Mouse (Mus musculus) testis, adult 2 months (tissue): ENCODE measurements around the gene Desi1. TPM values are rescaled to one million over a fixed set of nuclear protein-coding genes. Genes with fewer than 3 reads are reported as not detected.
A peak's percentile ranks its signal among the peaks of the same experiment; 100 is the strongest.

Experiments used
- H3K27ac ChIP-seq: fragments of 200-500 bp; 2 replicates; pipeline ENCODE4 v1.5.1; 2012; ENCODE audit warnings: low read depth, low read length; ENCODE audit not compliant: control insufficient read depth, insufficient read depth
- H3K27me3 ChIP-seq: fragments of 200-500 bp; 2 replicates; pipeline ENCODE4 v1.6.1; 2012; ENCODE audit warnings: mild to moderate bottlenecking, low read length, moderate library complexity; ENCODE audit not compliant: control insufficient read depth, insufficient read depth
- H3K36me3 ChIP-seq: fragments of 200-500 bp; 2 replicates; pipeline ENCODE4 v1.6.1; 2012; ENCODE audit warnings: mild to moderate bottlenecking, low read length; ENCODE audit not compliant: control insufficient read depth, insufficient read depth
- H3K4me1 ChIP-seq: fragments of 200-500 bp; 2 replicates; pipeline ENCODE4 v1.6.1; 2012; ENCODE audit warnings: low read length; ENCODE audit not compliant: control insufficient read depth, insufficient read depth
- H3K4me3 ChIP-seq: fragments of 200-500 bp; 2 replicates; pipeline ENCODE4 v1.5.1; 2012; ENCODE audit warnings: low read depth, mild to moderate bottlenecking, low read length, moderate library complexity, mixed read lengths; ENCODE audit not compliant: control insufficient read depth
- CTCF ChIP-seq: fragments of 200-500 bp; IDR thresholded peaks from 2 replicates; pipeline ENCODE4 v1.5.1; 2012; ENCODE audit warnings: low read depth, mild to moderate bottlenecking, inconsistent platforms, low read length, moderate library complexity; ENCODE audit not compliant: control insufficient read depth, insufficient read depth, insufficient replicate concordance
- POLR2A ChIP-seq: fragments of 200-500 bp; IDR thresholded peaks from 2 replicates; pipeline ENCODE4 v1.6.1; 2012; ENCODE audit warnings: low read depth, mild to moderate bottlenecking, inconsistent platforms, low read length, moderate library complexity; ENCODE audit not compliant: control insufficient read depth
- polyA plus RNA-seq: library from polyadenylated mRNA; depleted of rRNA; stranded (reverse); fragments of >200 nt; gene quantifications from 2 replicates; pipeline ENCODE4 v1.2.3, GENCODE M21; 2012

Desi1 gene
- polyA plus RNA-seq, 1 experiment = 682 TPM

DNA sequence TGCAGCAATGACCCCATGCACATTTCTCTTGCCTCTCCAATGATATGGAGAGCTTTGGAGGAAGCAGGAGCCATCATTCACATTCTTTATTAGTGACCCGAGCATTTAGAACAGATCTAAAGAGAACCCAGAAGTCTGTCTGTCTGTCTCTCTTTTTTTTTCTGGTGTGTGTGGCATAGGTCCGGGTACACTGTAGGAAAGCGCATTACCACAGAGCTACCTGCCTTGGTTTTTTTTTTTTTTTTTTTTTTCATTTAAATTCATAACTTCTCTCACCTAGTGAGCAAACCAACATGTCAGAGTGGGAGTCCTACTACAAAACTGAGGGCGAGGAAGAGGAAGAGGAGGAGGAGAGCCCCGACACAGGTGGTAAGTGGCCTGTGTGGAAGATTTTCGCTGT, 16.8 kb downstream of the Desi1 start:
- no peak for TF ChIP-seq POLR2A
- TF ChIP-seq CTCF = no peak
- Histone ChIP-seq H3K27ac (peak overlapping the region; percentile 78), H3K36me3 (no peaks in the 10 kb centered on the region), H3K4me1 (peaks cover 4% of the 10 kb centered on the region), H3K27me3 (no peaks in the 10 kb centered on the region), H3K4me3 (peak overlapping the region; percentile 93)

GRCm38 (mm10) chr15:82016101-82016808, 17.4 kb downstream of the Desi1 start:
- Histone ChIP-seq H3K4me3 (peak overlapping the region; percentile 93), H3K27me3 (no peaks in the 10 kb centered on the region), H3K27ac (peak overlapping the region; percentile 86), H3K36me3 (no peaks in the 10 kb centered on the region), H3K4me1 (peaks cover 4% of the 10 kb centered on the region)
- TF ChIP-seq POLR2A (peak; percentile 94), CTCF (no peak)

GRCm38 (mm10) chr15:82015392-82016100, 18.1 kb downstream of the Desi1 start:
- H3K27me3 ChIP-seq = no peaks in the 10 kb centered on the region
- H3K36me3 ChIP-seq = no peaks in the 10 kb centered on the region
- TF ChIP-seq CTCF (no peak), POLR2A (no peak; the same call in 1 of the 2 replicates)
- H3K4me3 ChIP-seq = peak overlapping the region; percentile 93
- H3K4me1 ChIP-seq = peaks cover 4% of the 10 kb centered on the region
- H3K27ac ChIP-seq = peak overlapping the region; percentile 86

- TF ChIP-seq POLR2A (no peak), CTCF (no peak)
- Histone ChIP-seq H3K36me3 (no peaks in the 10 kb centered on the region), H3K27ac (peak overlapping the region; percentile 86), H3K27me3 (no peaks in the 10 kb centered on the region), H3K4me3 (peak overlapping the region; percentile 93), H3K4me1 (peaks cover 4% of the 10 kb centered on the region)
These were observed 18.8 kb downstream of the Desi1 start for GRCm38 (mm10) chr15:82014745-82015391.

GRCm38 (mm10) chr15:82011947-82012346, 21.7 kb downstream of the Desi1 start:
- no peak for TF ChIP-seq POLR2A
- TF ChIP-seq CTCF = no peak
- no peaks in the 10 kb centered on the region for H3K36me3 ChIP-seq
- H3K27me3 ChIP-seq = no peaks in the 10 kb centered on the region
- H3K4me1 ChIP-seq = peaks cover 2% of the 10 kb centered on the region
- no peak overlapping the region for H3K4me3 ChIP-seq
- H3K27ac ChIP-seq = no peak overlapping the region

GRCm38 (mm10) chr15:82004257-82004656, 29.4 kb downstream of the Desi1 start:
- Histone ChIP-seq H3K36me3 (peaks cover 1% of the 10 kb centered on the region; the same call in 1 of the 2 replicates), H3K27me3 (no peaks in the 10 kb centered on the region), H3K4me3 (no peak overlapping the region), H3K27ac (no peak overlapping the region), H3K4me1 (no peaks in the 10 kb centered on the region)
- TF ChIP-seq POLR2A = no peak
- TF ChIP-seq CTCF = no peak

- H3K27me3 ChIP-seq = no peaks in the 10 kb centered on the region
- no peak overlapping the region for H3K4me3 ChIP-seq
- TF ChIP-seq CTCF = no peak
- no peak for TF ChIP-seq POLR2A
- H3K4me1 ChIP-seq = no peaks in the 10 kb centered on the region
- no peak overlapping the region for H3K27ac ChIP-seq
- no peaks in the 10 kb centered on the region; the same call in none of the 2 replicates for H3K36me3 ChIP-seq
These were observed 39.7 kb downstream of the Desi1 start for GRCm38 (mm10) chr15:81993992-81994391.
